Comparison of ENCODE assay signal across 8 mouse cellular contexts in the genomic region with DNA sequence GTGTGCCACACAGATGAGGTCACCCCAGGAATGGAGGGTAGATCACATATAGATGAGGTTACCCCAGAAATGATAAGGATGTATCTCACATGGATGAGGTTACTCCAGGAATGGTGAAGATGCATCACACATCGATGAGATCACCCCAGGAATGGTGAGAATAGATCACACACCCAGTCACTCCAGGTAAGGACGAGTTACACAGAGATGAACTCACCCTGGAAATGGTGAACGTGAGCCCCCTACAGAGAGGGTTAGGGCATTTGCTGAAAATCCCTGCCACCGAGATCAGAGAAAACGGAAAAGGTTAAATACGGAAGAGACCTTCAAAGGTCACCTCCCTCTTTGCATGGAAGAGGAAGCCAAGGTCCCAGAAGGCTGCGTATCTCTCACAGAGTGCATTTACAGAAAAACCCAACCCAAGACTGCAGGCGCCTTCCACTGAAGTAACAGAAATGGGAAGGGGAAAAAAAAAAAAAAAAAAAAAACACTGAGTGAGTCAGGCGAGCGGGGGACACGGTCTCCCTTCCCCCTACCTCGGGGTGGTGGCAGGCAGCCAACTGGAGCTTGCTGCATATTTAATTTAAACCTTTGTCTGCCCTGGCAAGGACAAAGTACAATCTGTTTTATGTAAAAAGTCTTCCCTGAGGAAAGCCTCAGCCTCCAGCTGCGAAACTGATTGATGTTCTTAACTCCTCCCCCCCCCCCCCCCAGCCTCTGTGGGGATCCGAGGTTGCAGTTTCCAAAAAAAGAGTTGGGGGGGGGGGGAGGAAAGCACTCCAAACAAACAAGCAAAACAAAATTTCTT.
DNase-seq lines count a peak whose midpoint lies in the region; ATAC-seq and TF ChIP-seq lines count a peak whose summit lies in the region.

No protein-coding gene starts in this region.

- no peak for TF ChIP-seq CTCF in cortical plate, adult 2 months (IDR thresholded peaks at IDR 0.05; ENCODE audit: extremely low read depth, insufficient read depth, low read length)

- 6% methylated on average over 12 of the region's 14 CpGs for WGBS in macrophage (ENCODE audit: missing documents)

- H3K27ac ChIP-seq in cortical plate, adult 2 months (ENCODE audit: insufficient read depth, low read length): peak overlapping the region; percentile 82
- H3K27ac ChIP-seq in macrophage: peak overlapping the region; percentile 83

- H3K79me2 ChIP-seq in macrophage (ENCODE audit: inconsistent target): no peaks in the 10 kb centered on the region

- peak; percentile 76 to 81 for DNase-seq in adrenal gland, adult 18-20 months (ENCODE audit: low spot score in 2 of 2)
- DNase-seq in gastrocnemius, postnatal 14 days: peak; percentile 88
- DNase-seq in induced T-regulatory cell, adult 2 months (ENCODE audit: low read depth): peak; percentile 63
- peak; percentile 47 to 57 for DNase-seq in left cerebral cortex, adult 8-10 months (ENCODE audit: low spot score in 2 of 2)
- peak; percentile 72 to 74 for DNase-seq in right cerebral cortex, adult 2 months (ENCODE audit: low spot score in 2 of 2)

- no peaks in the 10 kb centered on the region for H3K36me3 ChIP-seq in macrophage (ENCODE audit: inconsistent target)

- intact Hi-C loops in gastrocnemius, postnatal 14 days (cut with DNase I; ENCODE audit: low total_unique reads): loop anchor here (10.0 kb wide), 1 partner anchor 305 kb away; no protein-coding TSS in a partner anchor

- H3K4me1 ChIP-seq in cortical plate, adult 2 months (ENCODE audit: control insufficient read depth, insufficient read depth, low read length): peaks cover 3% of the 10 kb centered on the region; the same call in 1 of the 2 replicates

- H3K4me3 ChIP-seq in cortical plate, adult 2 months (ENCODE audit: insufficient read depth, low read length): peak overlapping the region; percentile 25
- H3K4me3 ChIP-seq in macrophage (ENCODE audit: inconsistent target): peak overlapping the region; percentile 25

- no peak for ATAC-seq in megakaryocyte-erythroid progenitor cell, adult 5-6 weeks (replicated peaks; ENCODE audit: low FRiP score, low TSS enrichment, poor library complexity, severe bottlenecking)

- TF ChIP-seq POLR2A in cortical plate, adult 2 months (IDR thresholded peaks at IDR 0.05; ENCODE audit: extremely low read depth, insufficient read depth, low read length): no peak
